Mouse (Mus musculus) erythroblast, embryonic 14.5 days (primary cell): ENCODE measurements around the gene Ssna1. TPM values are rescaled to one million over a fixed set of nuclear protein-coding genes. Genes with fewer than 3 reads are reported as not detected.
A peak's percentile ranks its signal among the peaks of the same experiment; 100 is the strongest.

Experiments
- H3K27me3 ChIP-seq: 2 replicates; pipeline ENCODE4 v1.6.1; 2012; ENCODE audit warnings: inconsistent platforms; ENCODE audit not compliant: control insufficient read depth
- H3K36me3 ChIP-seq: 2 replicates; pipeline ENCODE4 v1.6.1; 2012; ENCODE audit warnings: mild to moderate bottlenecking, inconsistent platforms; ENCODE audit not compliant: control insufficient read depth
- H3K4me1 ChIP-seq: 2 replicates; pipeline ENCODE4 v1.6.1; 2012; ENCODE audit warnings: inconsistent platforms; ENCODE audit not compliant: control insufficient read depth
- H3K4me3 ChIP-seq: replicated peaks from 2 replicates; pipeline ENCODE3; 2012; ENCODE audit warnings: moderate library complexity, mild to moderate bottlenecking, inconsistent platforms
- H3K9me3 ChIP-seq: 2 replicates; pipeline ENCODE4 v1.6.1; 2012; ENCODE audit warnings: low read length, inconsistent platforms, mixed read lengths; ENCODE audit not compliant: control insufficient read depth
- GATA1 ChIP-seq: IDR thresholded peaks from 2 replicates; pipeline ENCODE4 v1.6.1; 2012; ENCODE audit warnings: low read length, inconsistent platforms, mixed read lengths
- TAL1 ChIP-seq: IDR thresholded peaks from 3 replicates; pipeline ENCODE4 v1.6.1; 2012; ENCODE audit warnings: low read length, inconsistent platforms, mixed read lengths
- polyA plus RNA-seq: library from polyadenylated mRNA; stranded (reverse); fragments of >175 nt; gene quantifications from 2 replicates; pipeline ENCODE4 v1.2.3, GENCODE M21; 2012

Ssna1 gene
- polyA plus RNA-seq, result 22.8 and 24.1 TPM in 2 replicates

- no peak for TF ChIP-seq TAL1
- no peak for TF ChIP-seq GATA1
- Histone ChIP-seq H3K36me3 (peaks cover 86% of the 10 kb centered on the region), H3K4me1 (peaks cover 63% of the 10 kb centered on the region)
Observed at GRCm38 (mm10) chr2:25271827-25272511, at the start of gene Ssna1, which contains the start of gene Anapc2. TSS of gene Ssna1 (minus strand) at chr2:25272438. TSS of gene Anapc2 (plus strand) at chr2:25272478.

GRCm38 (mm10) chr2:25320084-25320483 lies 47.8 kb upstream of the Ssna1 start:
- Histone ChIP-seq H3K36me3 (no peaks in the 10 kb centered on the region), H3K9me3 (no peaks in the 10 kb centered on the region; the same call in 1 of the 2 replicates), H3K4me3 (no peak overlapping the region), H3K4me1 (peaks cover 9% of the 10 kb centered on the region), H3K27me3 (peaks cover 75% of the 10 kb centered on the region)
- TF ChIP-seq TAL1, result no peak
- TF ChIP-seq GATA1, result no peak

More at GRCm38 (mm10) chr2:25271827-25272511, at the start of gene Ssna1, which contains the start of gene Anapc2:
- Histone ChIP-seq H3K9me3 (no peaks in the 10 kb centered on the region), H3K4me3 (peak within 1 kb of the TSS; percentile 84), H3K27me3 (no peaks in the 10 kb centered on the region)

GRCm38 (mm10) chr2:25318971-25319773 lies 46.9 kb upstream of the Ssna1 start, which contains the start of gene Grin1:
TSS of gene Grin1 (minus strand) at chr2:25319187.
- peaks cover 74% of the 10 kb centered on the region for H3K27me3 ChIP-seq
- peaks cover 9% of the 10 kb centered on the region for H3K4me1 ChIP-seq
- no peaks in the 10 kb centered on the region; the same call in 1 of the 2 replicates for H3K9me3 ChIP-seq
- no peaks in the 10 kb centered on the region for H3K36me3 ChIP-seq
- no peak within 1 kb of the TSS for H3K4me3 ChIP-seq
- TF ChIP-seq TAL1, result no peak
- TF ChIP-seq GATA1, result no peak

- Histone ChIP-seq H3K4me1 (peaks cover 9% of the 10 kb centered on the region), H3K4me3 (no peak overlapping the region), H3K36me3 (no peaks in the 10 kb centered on the region), H3K27me3 (peaks cover 77% of the 10 kb centered on the region), H3K9me3 (no peaks in the 10 kb centered on the region; the same call in 1 of the 2 replicates)
- TF ChIP-seq TAL1, result no peak
- no peak for TF ChIP-seq GATA1
Observed at GRCm38 (mm10) chr2:25318119-25318966, 46.1 kb upstream of the Ssna1 start.

- Histone ChIP-seq H3K27me3 (peaks cover 83% of the 10 kb centered on the region), H3K36me3 (no peaks in the 10 kb centered on the region), H3K4me1 (no peaks in the 10 kb centered on the region), H3K4me3 (no peak overlapping the region), H3K9me3 (no peaks in the 10 kb centered on the region)
- no peak for TF ChIP-seq TAL1
- no peak for TF ChIP-seq GATA1
Observed at GRCm38 (mm10) chr2:25311491-25311891, 39.3 kb upstream of the Ssna1 start.

GRCm38 (mm10) chr2:25310969-25311368 lies 38.7 kb upstream of the Ssna1 start:
- TF ChIP-seq TAL1, result no peak
- TF ChIP-seq GATA1, result no peak
- Histone ChIP-seq H3K36me3 (no peaks in the 10 kb centered on the region), H3K27me3 (peaks cover 83% of the 10 kb centered on the region), H3K4me3 (no peak overlapping the region), H3K9me3 (no peaks in the 10 kb centered on the region), H3K4me1 (no peaks in the 10 kb centered on the region)

GRCm38 (mm10) chr2:25310180-25310579 lies 37.9 kb upstream of the Ssna1 start:
- Histone ChIP-seq H3K4me3 (no peak overlapping the region), H3K36me3 (no peaks in the 10 kb centered on the region), H3K27me3 (peaks cover 88% of the 10 kb centered on the region), H3K9me3 (no peaks in the 10 kb centered on the region), H3K4me1 (peaks cover 2% of the 10 kb centered on the region)
- no peak for TF ChIP-seq GATA1
- TF ChIP-seq TAL1, result no peak

GRCm38 (mm10) chr2:25305587-25306359 lies 33.5 kb upstream of the Ssna1 start:
- TF ChIP-seq TAL1 (no peak), GATA1 (no peak)
- Histone ChIP-seq H3K9me3 (no peaks in the 10 kb centered on the region), H3K27me3 (peaks cover 79% of the 10 kb centered on the region), H3K4me3 (no peak overlapping the region), H3K36me3 (no peaks in the 10 kb centered on the region), H3K4me1 (peaks cover 9% of the 10 kb centered on the region)
